ENCODE assay signal across 8 mouse cellular contexts in genomic region chr9:69259382-69259781, GRCm38 (mm10).
DNase-seq lines count a peak whose midpoint lies in the region; ATAC-seq and TF ChIP-seq lines count a peak whose summit lies in the region.
"Had no signal": no experiment of that assay in that cellular context is flagged by ENCODE, and none has a peak within 500 bp of the region (broad histone marks: within the 10 kb centered on the region; RNA-seq: fewer than 3 reads in every experiment).

No protein-coding gene starts in this region.

- H3K4me2 ChIP-seq in forebrain, embryonic 12.5 days: 0 out of 2 replicates have a peak overlapping the region, but pooled peaks have one; percentile 17
- peak overlapping the region; percentile 47 for H3K4me2 ChIP-seq in heart, embryonic 12.5 days
- no peak overlapping the region for H3K4me2 ChIP-seq in kidney, postnatal 0 days (ENCODE audit: low read length)
- H3K4me2 ChIP-seq: midbrain, embryonic 12.5 days had no signal

- H3K9ac ChIP-seq in forebrain, embryonic 12.5 days: no peak overlapping the region
- H3K9ac ChIP-seq in heart, embryonic 12.5 days: no peak overlapping the region
- no peak overlapping the region for H3K9ac ChIP-seq in kidney, postnatal 0 days (ENCODE audit: low read depth, low read length)
- H3K9ac ChIP-seq: midbrain, embryonic 12.5 days had no signal

- peaks cover 10% of the 10 kb centered on the region for H3K4me1 ChIP-seq in cerebellum, adult 2 months (ENCODE audit: control insufficient read depth, insufficient read depth, low read length)
- peaks cover 10% of the 10 kb centered on the region for H3K4me1 ChIP-seq in forebrain, embryonic 12.5 days
- peaks cover 12% of the 10 kb centered on the region; the same call in 1 of the 2 replicates for H3K4me1 ChIP-seq in heart, embryonic 12.5 days (replicated peaks)
- H3K4me1 ChIP-seq in kidney, postnatal 0 days (replicated peaks; ENCODE audit: insufficient read depth, low read length): 0 out of 2 replicates have a peak, but pooled peaks cover 6% of the 10 kb centered on the region
- peaks cover 4% of the 10 kb centered on the region for H3K4me1 ChIP-seq in lung, adult 2 months (ENCODE audit: control insufficient read depth, insufficient read depth, low read length)

- H3K4me3 ChIP-seq in cerebellum, adult 2 months (replicated peaks; ENCODE audit: insufficient read depth, low read depth, low read length): no peak overlapping the region
- H3K4me3 ChIP-seq in forebrain, embryonic 12.5 days (replicated peaks): no peak overlapping the region
- no peak overlapping the region for H3K4me3 ChIP-seq in heart, embryonic 12.5 days
- H3K4me3 ChIP-seq in kidney, postnatal 0 days (replicated peaks; ENCODE audit: low read depth, low read length): no peak overlapping the region
- H3K4me3 ChIP-seq in lung, adult 2 months (replicated peaks; ENCODE audit: extremely low read depth, low read depth, low read length): no peak overlapping the region
- H3K4me3 ChIP-seq: midbrain, embryonic 12.5 days had no signal

- no peak overlapping the region for H3K27ac ChIP-seq in cerebellum, adult 2 months (ENCODE audit: insufficient read depth, low read length)
- H3K27ac ChIP-seq in forebrain, embryonic 12.5 days: no peak overlapping the region
- no peak overlapping the region; the same call in 1 of the 2 replicates for H3K27ac ChIP-seq in heart, embryonic 12.5 days (ENCODE audit: poor library complexity, severe bottlenecking)
- no peak overlapping the region for H3K27ac ChIP-seq in kidney, postnatal 0 days
- H3K27ac ChIP-seq: midbrain, embryonic 12.5 days had no signal

- no peaks in the 10 kb centered on the region for H3K36me3 ChIP-seq in forebrain, embryonic 12.5 days (replicated peaks)
- H3K36me3 ChIP-seq in heart, embryonic 12.5 days: no peaks in the 10 kb centered on the region
- no peaks in the 10 kb centered on the region for H3K36me3 ChIP-seq in kidney, postnatal 0 days (ENCODE audit: insufficient read depth, low read length)
- H3K36me3 ChIP-seq: midbrain, embryonic 12.5 days had no signal

- no peak for ATAC-seq in forebrain, embryonic 12.5 days (ENCODE audit: low FRiP score)
- ATAC-seq in heart, embryonic 12.5 days (ENCODE audit: insufficient number of reproducible peaks, low FRiP score): peak; percentile 81
- peak; percentile 86 for ATAC-seq in kidney, postnatal 0 days (replicated peaks; ENCODE audit: low FRiP score, low read depth)

- peak; percentile 78 to 85 for DNase-seq in cerebellum, adult 2 months
- DNase-seq in kidney, postnatal 0 days (ENCODE audit: low spot score): peak; percentile 84
- DNase-seq in lung, adult 2 months: peak; percentile 40
- peak; percentile 42 for DNase-seq in ovary, postnatal 14 days (ENCODE audit: low spot score)
- no peak for DNase-seq in spleen, postnatal 14 days (ENCODE audit: low spot score in 2 of 2)

- no peak for TF ChIP-seq POLR2A in cerebellum, adult 2 months (IDR thresholded peaks at IDR 0.05; ENCODE audit: borderline replicate concordance, insufficient read depth, low read length)
- TF ChIP-seq POLR2A in lung, adult 2 months (IDR thresholded peaks at IDR 0.05; ENCODE audit: borderline replicate concordance, extremely low read depth, low read depth, low read length): no peak

- WGBS in cerebellum, adult 2 months: 2% methylated on average over 9 of the region's 9 CpGs
- WGBS in forebrain, embryonic 12.5 days: 4% methylated on average over 9 of the region's 9 CpGs
- WGBS in heart, embryonic 12.5 days: 3% methylated on average over 9 of the region's 9 CpGs
- WGBS in kidney, postnatal 0 days: 3% methylated on average over 9 of the region's 9 CpGs
- WGBS in lung, adult 2 months: 17% methylated on average over 9 of the region's 9 CpGs

- no peaks in the 10 kb centered on the region for H3K27me3 ChIP-seq in cerebellum, adult 2 months (ENCODE audit: control insufficient read depth, insufficient read depth, low read length)
- H3K27me3 ChIP-seq in forebrain, embryonic 12.5 days: no peaks in the 10 kb centered on the region
- no peaks in the 10 kb centered on the region for H3K27me3 ChIP-seq in heart, embryonic 12.5 days (replicated peaks)
- H3K27me3 ChIP-seq in kidney, postnatal 0 days (ENCODE audit: insufficient read depth, low read length): no peaks in the 10 kb centered on the region
- H3K27me3 ChIP-seq: midbrain, embryonic 12.5 days had no signal

- no peak for TF ChIP-seq CTCF in cerebellum, adult 2 months (IDR thresholded peaks at IDR 0.05; ENCODE audit: borderline replicate concordance, insufficient read depth, low read depth, low read length)
- no peak for TF ChIP-seq CTCF in kidney, postnatal 0 days (IDR thresholded peaks at IDR 0.05; ENCODE audit: low read depth)
- no peak for TF ChIP-seq CTCF in lung, adult 2 months (IDR thresholded peaks at IDR 0.05; ENCODE audit: insufficient read depth, low read length)

- H3K9me3 ChIP-seq in forebrain, embryonic 12.5 days: no peaks in the 10 kb centered on the region
- H3K9me3 ChIP-seq in heart, embryonic 12.5 days (replicated peaks): no peaks in the 10 kb centered on the region
- no peaks in the 10 kb centered on the region for H3K9me3 ChIP-seq in kidney, postnatal 0 days (replicated peaks; ENCODE audit: low read length)
- H3K9me3 ChIP-seq: midbrain, embryonic 12.5 days had no signal

Comparison
In these comparisons a context has a peak if more than half of its experiments do, and no peak if none do; other contexts are left out.
1. DNase-seq: peak in cerebellum, adult 2 months (2 of 2), kidney, postnatal 0 days (single experiment), lung, adult 2 months (single experiment) and ovary, postnatal 14 days (single experiment); none in spleen, postnatal 14 days (0 of 2).